Mouse (Mus musculus) erythroblast, embryonic 14.5 days (primary cell): ENCODE data around the gene Ms4a8a.
"Not testable (repeated sequence)": the region's sequence is repeated elsewhere in the genome, so short reads cannot be mapped to it uniquely, and the experiment has no call there.

Experiments used
- GATA1 ChIP-seq: IDR thresholded peaks from 2 replicates; pipeline ENCODE4 v1.6.1; 2012; ENCODE audit warnings: low read length, inconsistent platforms, mixed read lengths
- TAL1 ChIP-seq: IDR thresholded peaks from 3 replicates; pipeline ENCODE4 v1.6.1; 2012; ENCODE audit warnings: low read length, inconsistent platforms, mixed read lengths

DNA sequence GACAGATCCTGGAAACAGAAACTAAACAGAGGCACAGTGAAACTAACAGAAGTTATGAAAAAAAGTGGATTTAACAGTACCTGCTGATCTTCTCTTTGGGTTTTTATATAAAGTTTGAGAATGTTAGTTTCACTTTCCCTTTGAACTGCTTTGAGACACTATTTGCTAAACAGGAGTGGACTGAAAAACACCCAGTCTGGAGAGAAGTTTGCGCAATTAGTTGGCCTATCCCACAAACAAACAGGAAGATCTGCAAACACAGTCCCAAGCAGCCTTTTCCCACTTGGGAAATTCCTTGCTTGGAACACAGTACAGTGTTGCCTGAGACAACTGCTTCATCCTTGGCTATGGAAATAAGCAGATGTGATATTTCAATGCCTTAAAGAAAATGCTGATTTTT lies 25.2 kb downstream of the Ms4a8a start:
- TF ChIP-seq GATA1, TAL1: not testable (repeated sequence)
